Mouse (Mus musculus): ENCODE measurements at regions not wholly inside any gene's neighbourhood (a gene's known extent, or its start where the extent isn't known, plus 50 kb on each side); places are given as distances from the start of the nearest gene placed in this dataset.

DNA sequence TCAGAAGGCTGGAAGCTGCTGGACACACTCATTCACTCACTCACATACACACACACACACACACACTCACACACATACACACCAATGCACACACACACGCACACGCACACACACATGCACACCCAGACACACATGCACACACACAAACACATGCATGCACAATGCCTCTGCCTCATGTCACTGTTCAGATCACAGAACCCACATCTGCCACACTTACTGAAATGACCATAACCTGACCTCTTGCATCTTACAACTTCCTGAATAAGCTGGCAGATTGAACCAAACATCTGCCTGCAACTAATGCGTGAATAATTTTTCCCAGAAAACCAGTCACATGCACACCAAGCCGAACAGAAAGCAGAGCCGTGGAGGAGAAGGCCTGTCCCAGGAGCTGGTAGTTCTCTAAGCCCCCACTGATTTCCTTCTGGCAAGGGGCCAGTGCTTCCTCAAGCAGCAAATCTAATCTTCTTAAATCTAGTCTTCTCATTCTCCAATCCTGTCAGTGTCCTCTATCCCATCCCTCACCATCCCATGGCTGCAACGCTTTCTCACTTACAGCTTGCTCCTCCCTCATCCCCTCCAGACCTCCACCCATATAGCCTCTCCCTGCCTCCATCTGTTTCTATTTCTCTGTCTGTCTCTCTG lies 51.1 kb upstream of the Mbnl2 start:
- TF ChIP-seq CTCF (IDR thresholded peaks at IDR 0.05): no peak
- DNase-seq: peak; percentile 36
- no peak overlapping the region for H3K4me3 ChIP-seq
- H3K27ac ChIP-seq: peak overlapping the region; percentile 25; the same call in 1 of the 2 replicates
- intact Hi-C loops (cut with DNase I): no loop called here

DNA sequence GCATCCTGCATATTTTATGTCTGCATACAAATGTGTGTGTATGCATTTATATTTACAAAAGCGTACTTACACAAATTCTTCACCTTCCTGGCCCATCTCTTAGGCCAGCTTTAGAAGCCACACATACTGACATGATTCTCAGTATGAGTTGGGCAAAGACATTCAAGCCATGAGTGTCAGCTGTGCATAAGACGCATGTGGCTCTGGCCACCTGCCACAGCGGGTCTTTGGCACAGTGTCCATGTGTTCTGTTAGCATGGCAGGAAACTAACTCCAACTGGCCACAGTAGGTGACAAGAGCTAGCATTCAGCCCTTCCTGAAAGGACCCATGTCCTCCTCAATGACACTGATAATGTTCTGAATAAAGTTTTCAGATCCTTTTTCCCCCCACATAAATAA lies 49.8 kb upstream of the Mbnl2 start:
- intact Hi-C loops (cut with DNase I): no loop called here
- no peak for TF ChIP-seq CTCF (IDR thresholded peaks at IDR 0.05)
- DNase-seq: peak; percentile 38
- Histone ChIP-seq H3K27ac (no peak overlapping the region), H3K4me3 (no peak overlapping the region)
